Mouse (Mus musculus): ENCODE measurements around the gene Dand5. TPM values are rescaled to one million over a fixed set of nuclear protein-coding genes. Genes with fewer than 3 reads are reported as not detected.

The Dand5 gene
- total RNA-seq, 2 experiments from 2014 or later: 3.4 to 3.6 TPM

GRCm38 (mm10) chr8:84768343-84769095 lies 54.1 kb downstream of the Dand5 start:
- DNase-seq: no peak

- DNase-seq: no peak
These were observed 55.4 kb downstream of the Dand5 start for GRCm38 (mm10) chr8:84767221-84767620.

GRCm38 (mm10) chr8:84766422-84766821 lies 56.2 kb downstream of the Dand5 start:
- no peak for DNase-seq

GRCm38 (mm10) chr8:84765629-84766028 lies 57.0 kb downstream of the Dand5 start:
- DNase-seq: no peak

Small RNA genes within 50 kb of the gene (microRNA-seq; reads per million reads assigned to microRNA genes)
- gene Mir7069: 3.5 to 7.6 reads per million in 2 experiments

Other genes with a start within 250 kb of the Dand5 start
- 10 to 100 TPM; 33.3 to 35.5 TPM for gene Ier2, start 160.0 kb downstream of the Dand5 start, total RNA-seq (2021)
- gene Trmt1, start 136.5 kb downstream of the Dand5 start, total RNA-seq (2021): 10 to 100 TPM; 47.4 to 48.8 TPM
- gene Nacc1, start 135.0 kb downstream of the Dand5 start, total RNA-seq (2021): 10 to 100 TPM; 65.0 to 68.7 TPM
- 10 to 100 TPM in 1 of 2 experiments, 1 to 10 TPM in 1; 9.6 to 10.6 TPM for gene Lyl1, start 121.4 kb downstream of the Dand5 start, total RNA-seq (2021)
- 1 to 10 TPM; 1.1 to 1.3 TPM for gene G430095P16Rik, start 99.8 kb downstream of the Dand5 start, total RNA-seq (2021)
- gene Nfix, start 22.5 kb downstream of the Dand5 start, total RNA-seq (2021): 100 to 1,000 TPM; 189 to 211 TPM
- gene Gadd45gip1, start 8.7 kb upstream of the Dand5 start, total RNA-seq (2021): 10 to 100 TPM; 24.2 to 26.2 TPM
- 10 to 100 TPM; 90.9 to 91.8 TPM for gene Rad23a, start 17.8 kb upstream of the Dand5 start, total RNA-seq (2021)
- gene Calr, start 24.1 kb upstream of the Dand5 start, total RNA-seq (2021): 100 to 1,000 TPM; 320 to 358 TPM
- 10 to 100 TPM; 36.3 to 37.0 TPM for gene Farsa, start 34.2 kb upstream of the Dand5 start, total RNA-seq (2021)
- gene Syce2, start 49.3 kb upstream of the Dand5 start, total RNA-seq (2021): 10 to 100 TPM; 10.5 to 12.7 TPM
- gene Gcdh, start 71.1 kb upstream of the Dand5 start, total RNA-seq (2021): 10 to 100 TPM; 29.7 to 33.0 TPM
- under 1 TPM in 1 of 2 experiments, not detected in 1; 0.23 TPM for gene Klf1, start 79.1 kb upstream of the Dand5 start, total RNA-seq (2021)
- gene Dnase2a, start 85.7 kb upstream of the Dand5 start, total RNA-seq (2021): 1 to 10 TPM; 6.0 to 7.1 TPM
- gene Mast1, start 114.5 kb upstream of the Dand5 start, total RNA-seq (2021): under 1 TPM; 0.09 to 0.24 TPM
- gene Rtbdn, start 124.2 kb upstream of the Dand5 start, total RNA-seq (2021): not detected
- 1 to 10 TPM in 1 of 2 experiments, not detected in 1; 1.5 TPM for gene Gm49661, start 146.6 kb upstream of the Dand5 start, total RNA-seq (2021)
- gene Prdx2, start 146.8 kb upstream of the Dand5 start, total RNA-seq (2021): 100 to 1,000 TPM; 678 to 716 TPM
- gene Rnaseh2a, start 146.9 kb upstream of the Dand5 start, total RNA-seq (2021): 10 to 100 TPM; 61.8 to 69.1 TPM
- 10 to 100 TPM; 12.3 to 12.4 TPM for gene Junb, start 155.9 kb upstream of the Dand5 start, total RNA-seq (2021)
- gene Hook2, start 167.8 kb upstream of the Dand5 start, total RNA-seq (2021): 1 to 10 TPM; 2.2 to 2.6 TPM
- gene Best2, start 191.7 kb upstream of the Dand5 start, total RNA-seq (2021): not detected
- gene Asna1, start 202.5 kb upstream of the Dand5 start, total RNA-seq (2021): 10 to 100 TPM; 82.3 to 85.2 TPM
- gene Trir, start 204.0 kb upstream of the Dand5 start, total RNA-seq (2021): 100 to 1,000 TPM; 132 to 133 TPM
- 10 to 100 TPM; 36.4 to 41.0 TPM for gene Tnpo2, start 214.1 kb upstream of the Dand5 start, total RNA-seq (2021)
- 10 to 100 TPM; 14.1 to 15.1 TPM for gene Fbxw9, start 237.2 kb upstream of the Dand5 start, total RNA-seq (2021)
- gene Gm5741, start 245.2 kb upstream of the Dand5 start, total RNA-seq (2021): not detected
- gene Dhps, start 248.9 kb upstream of the Dand5 start, total RNA-seq (2021): 10 to 100 TPM; 40.0 to 40.5 TPM